Mouse (Mus musculus) stomach, postnatal 0 days (tissue): ENCODE data around the gene Hrc. TPM values are rescaled to one million over a fixed set of nuclear protein-coding genes. Genes with fewer than 3 reads are reported as not detected.

ENCODE experiments used
- ATAC-seq: fragments of 200-750 bp; cut with Nextera tagmentation; 2 replicates; pipeline ENCODE4 v1.8.0; 2017; ENCODE audit not compliant: low FRiP score, low TSS enrichment
- DNase-seq: peaks from one replicate; pipeline ENCODE4 v3.0.0-alpha.2; 2016; ENCODE audit warnings: low spot score
- H3K27ac ChIP-seq: fragments of 300-500 bp; sonication (generic); replicated peaks from 2 replicates; pipeline ENCODE4 v1.5.1; 2014; ENCODE audit warnings: mild to moderate bottlenecking, control low read depth
- H3K27me3 ChIP-seq: fragments of 300-500 bp; sonication (generic); 2 replicates; pipeline ENCODE4 v1.6.1; 2014; ENCODE audit warnings: low read length; ENCODE audit not compliant: control insufficient read depth, insufficient read depth
- H3K36me3 ChIP-seq: fragments of 300-500 bp; sonication (generic); 2 replicates; pipeline ENCODE4 v1.6.1; 2014; ENCODE audit warnings: low read length, mixed read lengths; ENCODE audit not compliant: control insufficient read depth, insufficient read depth
- H3K4me1 ChIP-seq: fragments of 300-500 bp; sonication (generic); replicated peaks from 2 replicates; pipeline ENCODE4 v1.6.1; 2014; ENCODE audit warnings: antibody characterized with exemption; ENCODE audit not compliant: control insufficient read depth, insufficient read depth
- H3K4me2 ChIP-seq: fragments of 300-500 bp; sonication (generic); replicated peaks from 2 replicates; pipeline ENCODE4 v1.6.1; 2014; ENCODE audit warnings: low read depth, mild to moderate bottlenecking, control low read depth, moderate library complexity
- H3K4me3 ChIP-seq: fragments of 300-500 bp; sonication (generic); 2 replicates; pipeline ENCODE4 v1.5.1; 2014; ENCODE audit warnings: low read depth, low read length, control low read depth
- H3K9ac ChIP-seq: fragments of 300-500 bp; sonication (generic); 2 replicates; pipeline ENCODE4 v1.6.1; 2014; ENCODE audit warnings: mild to moderate bottlenecking, low read length, control low read depth, mixed read lengths
- H3K9me3 ChIP-seq: fragments of 300-500 bp; sonication (generic); 2 replicates; pipeline ENCODE4 v1.6.1; 2016; ENCODE audit warnings: low read length; ENCODE audit not compliant: control insufficient read depth
- CTCF ChIP-seq: IDR thresholded peaks from 2 replicates; pipeline ENCODE4 v1.5.1; 2016; ENCODE audit warnings: antibody characterized with exemption, low read depth, mild to moderate bottlenecking, moderate library complexity
- EP300 ChIP-seq: optimal IDR thresholded peaks from 2 replicates; pipeline ENCODE3; 2016; ENCODE audit warnings: antibody characterized with exemption
- WGBS: fragments of 180-500 bp; shearing (Covaris S2); extraction: QIAGEN DNeasy Blood & Tissue Kit; methylation state at CpG from one replicate; pipeline ENCODE4 v1.1.7; 2014; 5-methylcytosine and 5-hydroxymethylcytosine counted together
- polyA plus RNA-seq: library from polyadenylated mRNA; unstranded; fragments of >200 nt; fragmentation: Nextera tagmentation; extraction: Ambion mirVana; gene quantifications from 2 replicates; pipeline ENCODE4 v1.2.1, GENCODE M21; 2015

Gene Hrc
- polyA plus RNA-seq = 0.80 and 0.85 TPM in 2 replicates

DNA sequence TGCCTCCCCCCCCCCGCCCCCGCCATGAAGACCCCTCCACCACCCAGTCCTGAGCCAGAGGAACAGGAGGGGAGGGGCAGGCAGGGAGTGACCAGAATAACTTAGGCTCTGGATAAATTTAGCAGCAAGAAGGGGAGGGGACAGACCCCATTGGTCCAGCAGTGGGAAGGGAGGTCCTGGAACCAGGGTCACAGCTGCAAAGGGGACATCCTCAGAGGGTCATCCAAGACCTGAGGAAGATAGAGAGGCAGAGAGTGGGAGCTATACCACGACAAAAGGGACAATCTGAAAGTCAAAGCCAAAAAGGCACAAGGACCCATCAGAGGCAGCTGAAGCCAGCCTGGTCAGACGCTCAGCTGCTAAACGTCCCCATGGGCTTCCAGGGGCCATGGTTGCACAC lies at the start of gene Hrc:
Gene Hrc, plus strand, starts transcription at position 235 of the 400 bp plus-strand sequence.
- Histone ChIP-seq H3K27ac (peak within 1 kb of the TSS; percentile 35; the same call in 1 of the 2 replicates), H3K4me1 (peaks cover 17% of the 10 kb centered on the region), H3K9me3 (no peaks in the 10 kb centered on the region), H3K36me3 (no peaks in the 10 kb centered on the region), H3K9ac (no peak within 1 kb of the TSS; the same call in 1 of the 2 replicates), H3K4me3 (peak within 1 kb of the TSS; percentile 71; the same call in 1 of the 2 replicates), H3K27me3 (no peaks in the 10 kb centered on the region), H3K4me2 (peak within 1 kb of the TSS; percentile 84)
- WGBS = 25% methylated on average over 5 of the region's 5 CpGs
- no peak for TF ChIP-seq EP300
- TF ChIP-seq CTCF = no peak
- DNase-seq (no peak), ATAC-seq (no peak)

DNA sequence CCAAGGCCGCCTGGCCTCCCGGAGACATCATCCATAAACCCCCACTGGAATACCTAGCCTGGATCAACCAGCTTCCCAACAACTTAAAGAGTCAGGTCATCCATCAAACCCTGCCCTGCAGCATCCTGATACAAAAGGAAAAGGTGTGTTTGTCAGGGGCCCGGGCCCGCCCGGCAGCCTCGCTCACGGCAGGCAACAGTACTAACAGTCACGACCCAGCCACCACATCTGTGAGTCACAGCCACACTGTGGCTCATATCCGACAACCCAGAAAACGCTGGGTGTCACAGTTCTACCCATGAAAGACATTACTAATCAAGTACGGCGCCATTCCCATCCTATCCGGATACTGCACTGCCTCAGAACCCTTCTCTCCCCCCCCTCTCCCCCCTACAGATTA lies 48.6 kb upstream of the Hrc start:
- Histone ChIP-seq H3K9me3 (no peaks in the 10 kb centered on the region), H3K4me3 (no peak overlapping the region), H3K36me3 (no peaks in the 10 kb centered on the region), H3K4me2 (no peak overlapping the region), H3K27me3 (no peaks in the 10 kb centered on the region), H3K9ac (no peak overlapping the region), H3K4me1 (no peaks in the 10 kb centered on the region), H3K27ac (no peak overlapping the region)
- TF ChIP-seq CTCF (no peak), EP300 (no peak)
- WGBS = 51% methylated on average over 13 of the region's 13 CpGs
- DNase-seq (no peak), ATAC-seq (peak; percentile 51; the same call in 1 of the 2 replicates)

DNA sequence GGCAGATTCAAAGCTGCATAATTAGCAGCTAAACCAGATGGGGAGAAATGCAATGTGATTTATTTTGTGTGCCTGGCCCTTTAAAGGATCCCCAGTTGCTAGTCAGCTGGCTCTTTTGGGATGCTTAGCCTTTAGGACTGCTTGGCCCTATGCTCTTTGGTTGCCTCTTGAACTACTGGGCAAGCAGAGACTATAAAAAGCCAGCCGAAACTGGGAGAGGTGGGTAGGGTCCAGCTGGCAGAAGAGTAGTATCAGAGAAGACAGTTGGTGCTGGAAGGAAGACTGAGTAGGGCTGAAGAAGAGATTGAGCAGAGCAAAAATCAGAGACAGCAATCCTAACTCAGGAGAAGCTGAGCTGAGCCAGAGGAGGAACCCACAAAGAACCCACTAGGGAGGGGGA lies 38.5 kb upstream of the Hrc start:
- WGBS = 73% methylated on average over 1 of the region's 1 CpGs
- ATAC-seq (no peak), DNase-seq (no peak)
- no peaks in the 10 kb centered on the region for H3K27me3 ChIP-seq
- H3K9me3 ChIP-seq = no peaks in the 10 kb centered on the region
- H3K36me3 ChIP-seq = no peaks in the 10 kb centered on the region
- H3K4me2 ChIP-seq = no peak overlapping the region
- no peak overlapping the region for H3K9ac ChIP-seq
- H3K4me3 ChIP-seq = no peak overlapping the region
- TF ChIP-seq CTCF (no peak), EP300 (no peak)
- H3K27ac ChIP-seq = no peak overlapping the region
- H3K4me1 ChIP-seq = no peaks in the 10 kb centered on the region

DNA sequence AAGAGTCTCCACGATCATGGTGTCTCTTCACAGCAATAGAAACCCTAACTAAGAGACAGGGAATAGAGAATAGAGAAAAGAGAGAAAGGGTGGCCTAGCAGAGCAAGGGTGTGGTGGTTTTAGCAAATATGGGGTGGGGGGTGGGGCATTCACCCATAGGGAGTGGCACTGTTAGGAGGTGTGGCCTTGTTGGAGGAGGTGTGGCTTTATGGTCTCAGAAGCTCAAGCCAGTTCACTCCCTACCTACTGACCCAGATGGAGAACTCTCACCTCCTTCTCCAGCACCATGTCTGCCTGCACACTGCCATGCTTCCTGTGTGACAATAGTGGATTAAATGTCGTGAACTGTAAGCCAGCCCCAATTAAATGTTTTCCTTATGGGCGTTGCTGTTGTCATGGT lies 37.5 kb upstream of the Hrc start:
- Histone ChIP-seq H3K9ac (no peak overlapping the region), H3K4me3 (no peak overlapping the region), H3K9me3 (no peaks in the 10 kb centered on the region), H3K36me3 (no peaks in the 10 kb centered on the region), H3K27ac (no peak overlapping the region), H3K4me2 (no peak overlapping the region), H3K4me1 (no peaks in the 10 kb centered on the region), H3K27me3 (no peaks in the 10 kb centered on the region)
- DNase-seq (no peak), ATAC-seq (peak; percentile 52; the same call in 1 of the 2 replicates)
- no peak for TF ChIP-seq EP300
- 50% methylated on average over 3 of the region's 3 CpGs for WGBS

DNA sequence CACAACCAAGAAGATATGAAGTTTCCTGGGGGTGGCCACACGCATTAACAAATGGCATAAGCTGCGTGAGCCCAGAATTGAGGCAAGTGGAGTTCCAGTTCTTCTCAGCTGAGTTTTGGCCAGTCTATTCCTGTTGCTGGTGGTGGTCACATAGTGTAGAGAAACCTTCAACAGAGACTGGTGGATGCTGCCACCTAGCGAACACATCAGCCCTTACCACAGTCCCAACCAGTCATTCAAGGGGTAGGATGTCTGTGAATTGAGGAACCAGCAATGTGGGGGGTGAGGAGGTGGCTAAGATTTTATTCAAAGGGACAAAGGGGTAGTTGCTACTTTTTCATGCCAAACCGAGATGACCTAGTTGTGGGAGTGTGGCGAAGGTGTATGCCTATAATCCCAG lies 35.3 kb upstream of the Hrc start:
- Histone ChIP-seq H3K27ac (no peak overlapping the region), H3K4me1 (no peaks in the 10 kb centered on the region), H3K27me3 (no peaks in the 10 kb centered on the region), H3K4me3 (no peak overlapping the region), H3K9me3 (no peaks in the 10 kb centered on the region), H3K36me3 (peaks cover 9% of the 10 kb centered on the region), H3K4me2 (no peak overlapping the region), H3K9ac (no peak overlapping the region)
- TF ChIP-seq EP300 (no peak), CTCF (peak; percentile 91)
- DNase-seq = peak; percentile 78
- WGBS = 3% methylated on average over 5 of the region's 5 CpGs
- peak; percentile 83 for ATAC-seq

DNA sequence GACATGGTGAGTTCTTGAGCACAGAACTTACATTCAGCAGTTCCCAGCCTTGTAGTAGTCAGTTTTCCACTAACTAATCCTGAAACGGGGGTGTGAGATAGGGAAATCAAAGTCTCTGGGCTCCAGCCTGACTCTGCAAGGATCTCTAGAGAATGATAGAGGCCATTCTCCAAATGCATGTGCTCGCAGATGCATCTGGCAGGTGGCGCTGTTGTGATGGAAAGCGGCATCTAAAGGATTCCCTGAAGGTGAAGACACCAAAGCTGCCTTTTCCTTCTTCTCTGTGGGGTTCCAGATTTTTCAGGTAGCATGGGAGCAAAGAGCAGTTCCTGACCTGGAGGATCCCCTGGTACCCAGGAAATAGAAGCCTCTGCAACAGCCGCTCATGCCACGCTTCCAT lies 34.8 kb upstream of the Hrc start:
- DNase-seq (peak; percentile 73), ATAC-seq (peak; percentile 14; the same call in 1 of the 2 replicates)
- H3K4me1 ChIP-seq = no peaks in the 10 kb centered on the region
- 10% methylated on average over 6 of the region's 6 CpGs for WGBS
- TF ChIP-seq EP300 (no peak), CTCF (peak; percentile 81)
- no peak overlapping the region for H3K4me2 ChIP-seq
- no peak overlapping the region for H3K9ac ChIP-seq
- peaks cover 9% of the 10 kb centered on the region for H3K36me3 ChIP-seq
- no peaks in the 10 kb centered on the region for H3K9me3 ChIP-seq
- H3K27me3 ChIP-seq = no peaks in the 10 kb centered on the region
- no peak overlapping the region for H3K27ac ChIP-seq
- no peak overlapping the region for H3K4me3 ChIP-seq
